Mouse (Mus musculus): Measurements from ENCODE around the gene Rhbdd2.
"Not testable (repeated sequence)": the region's sequence is repeated elsewhere in the genome, so short reads cannot be mapped to it uniquely, and the experiment has no call there.

Gene Rhbdd2

DNA sequence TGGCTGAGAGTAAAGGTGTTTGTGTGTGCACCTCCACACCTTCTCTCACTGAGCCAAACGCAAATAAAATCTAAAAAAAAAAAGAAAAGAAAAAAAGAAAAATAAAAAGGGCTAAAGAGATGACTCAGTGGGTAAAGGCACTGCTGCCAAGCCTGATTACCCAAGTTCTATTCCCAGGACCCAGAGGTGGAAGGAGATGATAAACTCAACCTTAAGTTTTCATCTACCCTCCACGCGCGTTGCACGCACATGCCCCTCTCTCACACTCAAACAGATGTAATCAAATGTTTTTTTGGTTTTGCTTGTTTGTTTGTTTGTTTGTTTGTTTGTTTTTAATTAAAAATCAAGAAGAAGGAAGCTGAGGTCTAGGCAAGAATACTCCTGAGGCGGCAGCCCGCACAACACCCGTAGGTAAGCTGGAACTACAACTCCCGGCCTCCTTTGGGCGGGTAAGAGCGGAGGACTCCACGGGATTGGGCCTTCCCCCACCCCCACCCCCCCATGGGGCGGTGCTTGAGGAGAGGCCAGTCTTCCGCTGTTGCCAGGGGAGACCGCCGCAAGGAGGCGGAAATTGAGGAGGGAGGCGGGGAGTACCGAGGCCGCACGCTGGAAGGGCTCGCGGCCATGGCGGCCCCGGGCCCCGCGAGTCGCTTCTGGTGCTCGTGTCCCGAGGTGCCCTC is at the start of gene Rhbdd2:
Gene Rhbdd2, plus strand, starts transcription at position 502 of the 680 bp plus-strand sequence.
- peak; percentile 95 for DNase-seq (ENCODE audit: low spot score in 2 of 2)

DNA sequence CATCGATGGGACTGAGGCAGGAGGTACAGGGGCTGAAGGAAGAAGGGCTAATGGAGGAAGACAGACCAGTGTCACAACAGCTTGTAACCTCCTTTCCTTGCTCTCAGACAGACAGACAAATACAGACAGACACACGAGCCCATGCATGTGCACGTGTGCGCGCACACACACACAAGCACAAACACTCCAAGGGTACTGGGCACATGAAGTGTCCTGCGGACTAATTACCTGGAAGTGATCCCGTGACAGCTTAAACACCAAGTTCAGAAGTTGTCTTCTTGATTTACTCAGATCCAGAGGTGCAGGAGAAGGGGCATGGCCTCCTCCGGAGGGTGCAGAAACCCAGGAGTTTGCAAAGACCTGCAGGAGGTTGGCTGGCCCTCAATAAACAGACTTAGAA is 46.7 kb upstream of the Rhbdd2 start:
- DNase-seq (ENCODE audit: low spot score in 2 of 2), result no peak

DNA sequence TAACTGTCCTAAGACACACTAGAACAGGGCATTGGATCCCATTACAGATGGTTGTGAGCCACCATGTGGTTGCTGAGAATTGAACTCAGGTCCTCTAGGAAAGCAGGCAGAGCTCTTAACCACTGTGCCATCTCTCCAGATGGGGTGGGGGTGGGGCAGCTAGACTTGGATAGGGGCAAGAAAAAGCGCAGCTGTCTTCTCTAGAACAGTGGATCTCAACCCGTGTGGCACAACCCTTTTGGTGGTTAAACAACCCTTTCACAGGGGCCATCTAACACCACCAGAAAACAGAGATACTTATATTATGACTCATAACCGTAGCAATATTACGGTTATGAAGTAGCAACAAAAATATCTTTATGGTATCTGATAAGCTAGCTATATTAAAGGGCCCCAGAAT is 44.7 kb upstream of the Rhbdd2 start:
- DNase-seq (ENCODE audit: low spot score in 2 of 2), result no peak

DNA sequence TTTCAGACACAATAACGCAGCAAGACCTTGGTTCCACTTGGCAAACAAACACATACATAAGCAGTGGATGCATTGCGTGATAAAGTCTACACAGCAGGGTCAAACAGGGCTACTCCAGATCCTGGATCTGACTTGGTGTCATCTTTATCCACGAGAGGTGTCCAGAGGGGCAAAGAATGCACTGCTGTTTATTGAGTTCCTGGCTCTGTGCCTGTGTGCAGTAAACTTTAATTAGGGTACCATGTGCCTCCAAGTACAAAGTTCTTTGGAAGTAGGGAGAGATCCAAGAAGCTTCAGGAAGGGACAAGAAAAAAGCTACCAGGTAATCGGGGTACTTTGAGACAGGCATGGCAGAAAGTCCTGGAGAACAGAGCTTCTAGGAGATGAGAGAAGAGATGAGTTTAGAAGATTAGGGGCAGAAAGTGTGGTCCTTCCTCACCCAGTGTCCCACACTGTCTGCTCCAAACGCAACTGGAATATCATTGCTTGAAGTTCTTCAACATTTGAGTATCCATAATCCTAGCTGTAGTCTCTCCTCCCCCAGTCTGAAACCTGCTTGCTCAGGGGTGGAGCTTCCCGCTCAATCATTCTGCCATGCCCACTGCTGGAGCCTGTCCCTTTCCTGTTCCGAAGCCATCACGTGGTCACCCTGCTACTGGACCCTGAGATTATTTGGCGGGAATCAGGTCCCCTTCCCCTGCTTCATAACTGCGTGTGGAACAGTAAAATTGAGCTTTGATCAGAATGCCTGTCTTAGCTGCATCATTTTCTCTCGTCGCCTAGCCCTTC is 42.2 kb upstream of the Rhbdd2 start:
- DNase-seq (ENCODE audit: low spot score in 2 of 2), result no peak

DNA sequence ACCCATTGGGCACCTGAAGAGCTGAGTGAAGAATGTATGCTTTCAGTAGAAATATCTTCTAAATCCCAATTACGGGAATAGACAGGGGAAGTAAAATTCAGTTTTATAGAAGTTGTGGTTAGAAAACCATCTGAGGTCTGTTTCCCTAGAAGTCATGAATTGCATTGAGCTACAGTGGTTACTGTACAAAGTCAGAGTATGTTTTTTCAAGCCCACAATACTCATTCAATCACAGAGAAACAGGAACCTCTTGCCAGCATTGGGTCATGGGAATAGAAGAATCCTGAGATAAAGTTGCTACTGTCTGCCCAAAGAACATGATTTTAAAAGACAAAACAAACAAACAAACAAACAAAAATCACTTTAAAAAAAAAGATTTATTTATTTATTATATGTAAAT is 27.8 kb upstream of the Rhbdd2 start:
- DNase-seq (ENCODE audit: low spot score in 2 of 2), result not testable (repeated sequence)

DNA sequence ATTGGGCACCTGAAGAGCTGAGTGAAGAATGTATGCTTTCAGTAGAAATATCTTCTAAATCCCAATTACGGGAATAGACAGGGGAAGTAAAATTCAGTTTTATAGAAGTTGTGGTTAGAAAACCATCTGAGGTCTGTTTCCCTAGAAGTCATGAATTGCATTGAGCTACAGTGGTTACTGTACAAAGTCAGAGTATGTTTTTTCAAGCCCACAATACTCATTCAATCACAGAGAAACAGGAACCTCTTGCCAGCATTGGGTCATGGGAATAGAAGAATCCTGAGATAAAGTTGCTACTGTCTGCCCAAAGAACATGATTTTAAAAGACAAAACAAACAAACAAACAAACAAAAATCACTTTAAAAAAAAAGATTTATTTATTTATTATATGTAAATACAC is 25.7 kb upstream of the Rhbdd2 start:
- DNase-seq (ENCODE audit: low spot score in 2 of 2), result not testable (repeated sequence)

DNA sequence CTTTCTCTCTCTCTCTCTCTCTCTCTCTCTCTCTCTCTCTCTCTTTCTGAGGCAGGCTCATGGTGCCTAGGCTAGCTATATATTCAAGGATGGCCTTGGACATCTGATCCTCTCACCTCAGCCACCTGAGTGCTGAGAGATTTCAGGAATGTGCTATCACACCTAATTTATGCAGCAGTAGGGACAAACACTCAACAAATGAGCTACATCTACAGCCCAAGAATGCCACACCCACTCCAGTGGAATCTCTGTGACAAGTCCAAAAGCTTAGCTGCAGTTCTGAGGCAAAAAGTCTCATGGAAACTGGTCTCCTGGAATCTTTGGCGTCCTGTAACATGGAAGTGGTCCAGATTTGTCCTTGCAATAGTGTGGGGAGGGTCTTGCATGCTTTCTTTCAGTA is 24.8 kb upstream of the Rhbdd2 start:
- DNase-seq (ENCODE audit: low spot score in 2 of 2), result no peak

DNA sequence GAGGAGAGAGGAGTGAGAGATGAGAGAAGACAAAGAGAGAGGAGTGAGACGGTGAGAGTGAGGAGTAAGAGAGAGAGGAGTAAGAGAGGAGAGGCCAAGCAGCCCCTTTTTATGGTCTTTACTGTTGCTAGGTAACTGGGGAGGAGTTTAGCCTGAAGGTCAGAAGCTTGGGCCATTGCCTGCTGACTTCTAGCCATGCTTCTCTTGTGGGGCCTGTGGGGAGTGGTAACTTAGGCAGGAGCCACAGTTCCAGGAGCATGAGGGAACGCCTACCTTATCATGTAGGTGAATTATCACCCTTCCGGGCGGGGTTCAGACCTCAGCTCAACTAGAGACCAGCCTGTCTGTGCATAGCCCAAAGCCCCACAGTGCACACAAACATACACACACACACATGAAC is 22.6 kb upstream of the Rhbdd2 start:
- no peak for DNase-seq (ENCODE audit: low spot score in 2 of 2)

DNA sequence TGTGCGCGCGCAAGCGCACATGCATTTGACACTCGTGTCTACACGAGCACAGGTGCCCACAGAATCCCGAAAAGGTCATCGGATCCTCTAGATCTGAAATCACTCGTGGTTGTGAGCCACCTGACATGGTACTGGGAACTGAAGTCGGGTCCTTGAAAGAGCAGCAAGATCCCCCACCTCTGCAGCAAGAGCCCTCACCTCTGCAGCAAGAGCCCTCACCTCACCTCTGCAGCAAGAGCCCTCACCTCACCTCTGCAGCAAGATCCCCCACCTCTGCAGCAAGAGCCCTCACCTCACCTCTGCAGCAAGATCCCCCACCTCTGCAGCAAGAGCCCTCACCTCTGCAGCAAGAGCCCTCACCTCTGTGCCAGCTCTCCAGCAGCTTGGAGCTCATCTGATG is 12.7 kb upstream of the Rhbdd2 start:
- DNase-seq (ENCODE audit: low spot score in 2 of 2), result not testable (repeated sequence)

DNA sequence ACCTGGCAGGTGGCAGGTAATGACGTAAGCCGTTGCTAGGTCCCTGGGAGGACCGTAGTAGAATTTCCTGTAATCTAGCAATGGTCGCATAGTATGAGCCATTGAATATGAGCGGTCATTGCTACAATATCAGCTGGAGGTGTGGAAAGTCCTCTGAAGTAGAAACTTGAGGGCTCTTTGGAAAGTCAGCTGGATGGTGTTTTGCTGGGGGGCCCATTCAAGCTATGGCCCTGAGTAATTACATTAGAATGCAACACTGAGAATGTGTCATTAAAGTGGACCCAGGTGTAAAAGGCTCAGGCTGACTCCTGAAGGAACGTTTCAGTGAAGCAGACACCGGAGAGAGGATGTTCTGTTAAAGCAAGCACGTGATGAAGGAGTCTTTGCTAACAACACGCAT is 11.9 kb upstream of the Rhbdd2 start:
- DNase-seq (ENCODE audit: low spot score in 2 of 2), result no peak

DNA sequence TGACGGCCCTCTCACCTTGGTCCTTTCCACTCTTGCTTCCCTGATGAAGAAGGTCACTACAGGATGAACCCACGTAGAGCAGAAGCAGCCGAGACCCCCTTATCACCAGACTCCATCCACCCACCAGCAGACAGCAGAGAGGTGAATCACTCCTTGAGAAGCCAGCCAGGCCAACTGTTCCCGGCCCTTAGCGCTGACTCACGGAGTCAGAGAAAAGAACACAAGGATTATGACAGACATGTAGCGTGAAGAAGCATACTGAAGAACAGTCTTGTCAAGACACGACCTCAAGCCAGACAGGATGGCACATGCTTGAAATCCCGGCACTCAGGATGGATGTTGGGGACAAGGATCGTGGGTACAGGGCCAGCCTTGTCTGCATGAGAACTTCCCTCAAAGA is 10.7 kb upstream of the Rhbdd2 start:
- peak in 1 of 2 experiments; percentile 20 for DNase-seq (ENCODE audit: low spot score in 2 of 2)

DNA sequence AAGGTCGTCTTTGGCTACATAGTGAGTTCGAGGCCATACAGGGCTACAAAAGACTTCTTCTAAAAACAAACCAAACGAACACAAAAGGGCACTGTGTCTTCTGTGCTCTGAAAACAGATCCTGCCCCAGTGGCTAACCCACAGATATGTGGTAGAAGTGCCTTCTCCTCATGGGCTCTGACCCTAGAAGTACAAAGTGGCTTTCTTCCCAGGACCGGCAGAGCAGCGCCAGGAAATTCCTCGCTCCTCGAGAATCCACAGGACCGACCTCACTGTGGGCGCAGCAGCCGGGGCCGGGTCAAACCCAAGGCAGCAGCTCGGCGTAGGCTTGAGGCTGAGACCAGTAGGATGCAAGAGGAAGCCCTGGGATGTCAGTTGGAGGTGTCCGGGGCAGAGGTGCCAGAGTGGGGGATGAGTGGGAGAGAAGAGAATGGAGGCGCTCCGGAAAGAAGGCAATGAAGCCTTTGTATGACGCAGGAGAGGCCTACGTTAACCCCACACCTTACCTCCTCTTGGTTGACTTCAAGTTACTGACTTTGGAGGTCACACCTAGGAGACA is 9.3 kb upstream of the Rhbdd2 start:
- no peak for DNase-seq (ENCODE audit: low spot score in 2 of 2)

DNA sequence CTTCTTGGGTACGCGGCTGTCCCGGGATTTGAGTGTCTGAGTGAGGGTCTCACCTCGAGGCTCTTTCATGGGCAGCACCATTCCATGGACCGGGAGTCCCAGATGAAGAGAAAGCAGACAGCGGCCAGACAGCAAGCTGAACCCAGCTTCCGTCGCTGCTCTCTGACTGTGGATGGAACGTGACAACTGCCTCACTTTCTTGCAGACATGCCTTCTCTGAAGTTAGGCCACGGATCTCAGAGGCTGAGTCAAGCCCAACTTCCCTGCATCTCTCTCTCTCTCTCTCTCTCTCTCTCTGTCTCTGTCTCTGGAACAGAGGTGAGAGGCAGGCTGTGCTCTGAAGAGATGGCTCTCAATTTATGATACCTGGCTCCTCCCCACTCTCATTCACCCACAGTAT is 3.5 kb upstream of the Rhbdd2 start:
- no peak for DNase-seq (ENCODE audit: low spot score in 2 of 2)

DNA sequence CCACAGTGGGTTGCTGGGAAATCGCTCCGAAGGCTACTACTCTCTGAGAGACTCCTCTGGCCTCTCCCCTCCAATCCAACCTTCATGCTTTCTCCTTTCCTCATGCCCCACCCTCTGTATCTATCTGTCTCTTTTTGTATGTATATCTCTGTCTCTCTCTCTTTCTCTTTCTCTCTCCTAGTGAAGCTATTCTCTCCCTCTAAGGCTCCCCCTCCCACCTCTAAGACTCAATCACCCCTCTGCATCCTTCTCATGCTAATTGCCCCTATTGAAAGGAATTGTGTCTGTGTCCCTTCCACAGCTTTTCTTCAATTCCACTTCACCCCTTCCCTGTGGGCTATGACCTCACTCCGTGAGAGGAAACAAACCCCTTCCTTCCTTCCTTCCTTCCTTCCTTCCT is 3.0 kb upstream of the Rhbdd2 start:
- DNase-seq (ENCODE audit: low spot score in 2 of 2), result no peak

DNA sequence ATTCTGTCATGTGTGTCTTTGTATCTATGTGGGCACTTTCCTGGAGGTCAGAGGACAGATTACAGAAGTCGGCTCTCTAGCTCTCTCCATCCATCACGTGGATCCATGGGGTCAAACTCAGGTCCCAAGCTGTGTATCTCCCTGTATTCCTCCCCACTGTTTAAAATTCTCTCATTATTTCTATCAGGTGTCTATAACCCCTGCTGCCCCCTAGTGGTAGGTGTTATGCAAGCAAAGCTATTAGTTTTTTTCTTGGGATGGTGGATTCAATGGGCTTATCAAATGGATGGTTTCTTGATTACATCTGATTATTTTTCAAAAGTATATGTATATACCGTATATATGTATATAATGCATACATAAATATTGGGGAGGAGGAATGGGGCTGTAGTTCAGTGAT is 1.8 kb upstream of the Rhbdd2 start:
- DNase-seq (ENCODE audit: low spot score in 2 of 2), result peak; percentile 59 to 76

DNA sequence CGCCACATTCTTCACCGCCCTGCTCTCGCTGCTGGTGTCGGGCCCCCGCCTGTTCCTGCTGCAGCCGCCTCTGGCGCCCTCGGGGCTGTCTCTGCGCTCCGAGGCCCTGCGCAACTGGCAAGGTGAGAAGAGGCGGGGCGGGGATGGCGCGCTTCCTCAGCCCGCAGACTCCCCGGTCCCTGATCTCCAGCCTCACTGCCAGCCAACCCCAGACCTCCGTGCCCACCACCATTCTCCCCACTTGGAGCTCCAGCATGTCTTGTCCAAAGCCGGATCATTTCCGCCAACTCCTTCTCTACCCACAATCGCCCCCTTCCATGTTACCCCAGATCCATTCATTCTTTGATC is 353 bp downstream of the Rhbdd2 start:
- DNase-seq (ENCODE audit: low spot score in 2 of 2), result no peak

DNA sequence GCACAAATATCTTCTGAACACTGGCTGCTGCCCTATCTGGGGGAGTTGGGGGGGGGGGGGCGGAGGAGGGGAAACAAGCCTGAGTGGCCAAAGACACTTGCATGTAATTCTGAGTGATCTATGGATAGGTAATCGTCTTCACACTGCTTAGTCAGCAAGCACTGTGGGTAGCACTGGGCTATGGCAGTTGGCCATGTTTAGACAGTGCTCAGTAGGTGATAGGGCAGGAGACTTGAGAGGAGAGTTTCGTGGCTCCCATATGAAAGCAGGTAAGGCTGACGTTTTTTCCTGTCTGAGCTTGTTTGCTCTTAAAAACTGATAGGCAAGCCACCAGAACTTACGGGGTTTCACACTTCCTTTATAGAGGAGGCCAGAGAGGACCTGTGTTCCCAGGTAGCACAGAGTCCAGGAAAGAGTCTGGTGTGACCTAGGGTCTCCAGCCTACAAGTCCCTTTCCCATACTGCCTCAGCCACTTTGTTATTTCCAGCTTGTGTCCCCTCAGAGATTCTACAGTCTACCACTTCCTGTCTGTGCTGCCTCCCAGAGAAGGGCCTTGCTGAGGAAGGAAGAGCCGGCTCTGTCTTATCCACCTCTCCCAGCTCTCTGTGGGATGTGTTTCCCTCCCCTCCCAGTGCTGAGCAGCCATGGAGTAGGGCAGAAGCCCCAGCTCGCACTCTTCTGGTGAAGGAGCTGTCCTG is 7.5 kb downstream of the Rhbdd2 start:
- DNase-seq (ENCODE audit: low spot score in 2 of 2), result no peak

DNA sequence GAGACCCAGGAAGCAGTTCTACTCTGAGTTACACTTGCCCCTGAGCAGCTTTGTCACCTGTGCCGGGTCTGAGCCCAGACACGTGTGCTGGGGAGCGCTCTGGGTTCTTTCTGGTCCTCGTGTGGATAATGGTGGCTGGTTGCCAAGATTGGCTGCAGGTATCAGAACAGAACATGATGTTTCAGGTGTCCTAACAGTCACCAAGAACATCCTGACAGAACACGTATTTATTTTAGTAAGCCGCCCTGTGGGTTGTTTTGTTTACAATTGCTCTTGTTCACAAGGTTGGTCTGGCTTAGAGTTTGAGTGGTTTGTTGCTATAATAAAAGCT is 8.0 kb downstream of the Rhbdd2 start:
- DNase-seq (ENCODE audit: low spot score in 2 of 2), result no peak

DNA sequence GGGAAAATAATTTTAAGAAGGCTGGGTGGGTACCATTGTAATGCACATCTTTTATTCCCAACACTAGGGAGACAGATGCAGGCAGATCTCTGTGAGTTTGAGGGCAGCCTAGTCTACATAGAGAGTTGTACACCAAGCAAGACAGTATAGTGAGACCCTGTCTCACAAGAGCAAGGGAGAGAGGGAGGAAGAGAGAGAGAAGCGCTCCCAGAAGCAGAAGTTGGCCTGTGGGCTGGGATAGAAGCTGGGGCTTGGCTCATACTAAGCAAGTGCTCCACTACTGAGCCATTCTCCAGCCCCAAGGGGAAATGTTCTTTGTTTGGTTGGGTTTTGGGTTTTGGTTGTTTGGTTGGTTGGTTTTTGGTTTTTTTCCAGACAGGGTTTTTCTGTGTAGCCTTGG is 8.6 kb downstream of the Rhbdd2 start:
- DNase-seq (ENCODE audit: low spot score in 2 of 2), result no peak

DNA sequence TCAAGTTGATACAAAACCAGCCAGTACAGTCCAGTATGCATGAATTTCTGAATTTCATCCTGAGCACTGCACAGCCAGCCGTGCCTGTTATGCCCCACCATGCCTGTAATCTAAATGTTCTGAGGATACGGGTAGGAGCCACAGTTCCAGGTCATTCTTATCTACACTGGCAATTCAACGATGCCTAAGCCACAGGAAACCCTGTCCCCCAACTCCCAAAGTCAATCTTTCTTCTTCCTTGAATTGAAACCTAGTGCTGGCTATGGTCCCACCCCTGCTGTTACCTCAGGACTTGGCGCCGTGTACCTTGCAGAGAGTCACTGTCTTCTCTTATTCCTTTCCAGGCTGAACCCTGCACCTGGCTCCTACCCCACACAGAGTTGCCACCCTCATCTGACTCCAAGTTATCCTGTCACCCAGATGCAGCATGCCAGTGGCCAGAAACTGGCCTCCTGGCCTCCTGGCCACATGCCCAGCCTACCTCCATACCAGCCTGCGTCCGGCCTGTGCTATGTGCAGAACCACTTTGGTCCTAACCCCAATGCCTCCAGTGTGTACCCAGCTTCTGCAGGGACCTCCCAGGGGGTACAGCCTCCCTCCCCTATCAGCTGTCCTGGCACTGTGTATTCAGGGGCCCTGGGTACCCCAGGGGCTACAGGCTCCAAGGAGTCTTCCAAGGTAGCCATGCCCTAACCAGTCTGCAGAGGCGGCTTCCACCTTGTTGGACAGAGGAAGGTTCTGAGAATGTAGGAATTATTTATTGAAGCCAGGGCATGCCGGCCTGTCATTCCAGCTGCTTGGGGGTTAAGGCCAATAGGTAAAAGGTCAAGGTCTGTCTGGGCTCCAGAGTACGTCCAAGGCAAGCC is 10.5 kb downstream of the Rhbdd2 start:
- no peak for DNase-seq (ENCODE audit: low spot score in 2 of 2)

DNA sequence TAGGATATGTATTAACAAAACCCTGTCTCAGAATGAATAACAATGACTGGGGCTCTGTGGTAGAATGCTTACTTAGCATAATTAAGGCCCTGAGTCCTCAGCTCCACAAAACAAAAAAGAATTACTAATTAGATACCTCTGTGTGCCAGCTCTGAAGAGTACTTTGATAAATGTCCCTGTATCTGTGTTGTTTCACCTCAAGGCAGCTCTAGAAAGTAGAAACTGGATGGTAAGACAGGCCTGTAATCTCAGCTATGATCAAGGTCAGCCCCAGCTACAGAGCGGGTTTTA is 11.1 kb downstream of the Rhbdd2 start:
- no peak for DNase-seq (ENCODE audit: low spot score in 2 of 2)

DNA sequence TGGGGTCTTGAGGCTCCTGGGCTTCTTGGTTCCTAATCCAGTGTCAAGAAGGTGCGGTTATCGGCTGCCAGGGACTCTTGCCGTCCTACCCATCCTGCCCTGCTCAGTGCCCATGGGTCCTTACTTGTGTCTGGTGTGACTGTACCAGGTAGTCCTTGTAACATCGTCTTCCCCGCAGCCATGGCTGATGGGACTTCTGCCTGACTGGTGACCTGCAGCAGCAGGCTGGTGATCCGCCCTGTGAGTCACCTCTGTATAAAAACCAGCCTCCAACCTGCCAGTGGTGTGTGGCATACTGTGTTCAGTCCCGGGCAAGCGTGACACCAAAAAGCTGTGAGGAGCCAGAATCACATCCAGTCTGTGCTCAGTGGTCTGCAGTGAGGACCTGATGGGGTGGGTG is 11.5 kb downstream of the Rhbdd2 start:
- DNase-seq (ENCODE audit: low spot score in 2 of 2), result no peak
